7 mouse cellular contexts compared by ENCODE assay signal in the genomic region with DNA sequence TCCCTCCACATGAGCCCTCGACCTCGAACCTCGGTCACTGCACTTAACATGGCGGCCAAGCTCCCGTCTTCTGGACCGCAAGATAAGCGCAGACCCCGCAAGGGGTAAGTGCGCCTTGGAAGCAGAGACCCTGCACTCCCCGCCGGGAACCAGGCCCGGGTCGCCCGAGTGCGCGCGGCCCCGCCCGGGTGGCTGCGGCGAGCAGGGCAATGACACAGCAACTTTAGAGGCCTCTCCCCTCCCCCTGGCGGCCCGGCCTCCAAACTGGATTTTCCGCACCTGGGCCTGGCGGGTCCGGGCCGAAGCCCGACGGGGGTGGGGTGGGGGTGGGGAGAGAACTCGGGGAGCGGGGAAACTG. TPM values are rescaled to one million over a fixed set of nuclear protein-coding genes. Genes with fewer than 3 reads are reported as not detected.
DNase-seq lines count a peak whose midpoint lies in the region; ATAC-seq and TF ChIP-seq lines count a peak whose summit lies in the region.

No protein-coding gene starts in this region.

- no peak for TF ChIP-seq CTCF in cerebellum, adult 2 months (IDR thresholded peaks at IDR 0.05; ENCODE audit: borderline replicate concordance, insufficient read depth, low read depth, low read length)

- peak; percentile 56 for DNase-seq in WW6 (ENCODE audit: low read depth, low spot score)
- DNase-seq in cerebellum, adult 2 months = peak; percentile 86 to 87
- peak; percentile 63 to 65 for DNase-seq in frontal cortex, postnatal 14 days (ENCODE audit: low spot score in 2 of 2)
- peak; percentile 54 for DNase-seq in hindbrain, embryonic 14.5 days (ENCODE audit: low spot score)
- DNase-seq in left cerebral cortex, postnatal 10 days (ENCODE audit: extremely low spot score in 1 of 2, low spot score in 2 of 2) = peak; percentile 66 to 92
- DNase-seq in spleen, postnatal 36 days (ENCODE audit: low spot score in 2 of 2) = peak; percentile 80 to 85

- no peaks in the 10 kb centered on the region for H3K27me3 ChIP-seq in cerebellum, adult 2 months (ENCODE audit: control insufficient read depth, insufficient read depth, low read length)
- H3K27me3 ChIP-seq in hindbrain, embryonic 14.5 days (ENCODE audit: control insufficient read depth, insufficient read depth, low read length) = no peaks in the 10 kb centered on the region
- no peaks in the 10 kb centered on the region for H3K27me3 ChIP-seq in megakaryocyte, embryonic 14.5 days (replicated peaks)

- no peak; the same call in 1 of the 2 replicates for ATAC-seq in hindbrain, embryonic 14.5 days (ENCODE audit: low FRiP score)

- under 1% methylated on average over 31 of the region's 31 CpGs for WGBS in cerebellum, adult 2 months
- 0% methylated on average over 31 of the region's 31 CpGs for WGBS in hindbrain, embryonic 14.5 days

- H3K4me1 ChIP-seq in cerebellum, adult 2 months (ENCODE audit: control insufficient read depth, insufficient read depth, low read length) = peaks cover 3% of the 10 kb centered on the region; the same call in 1 of the 2 replicates
- H3K4me1 ChIP-seq in hindbrain, embryonic 14.5 days (replicated peaks; ENCODE audit: control insufficient read depth, insufficient read depth, low read length) = peaks cover 27% of the 10 kb centered on the region
- H3K4me1 ChIP-seq in megakaryocyte, embryonic 14.5 days = peaks cover 47% of the 10 kb centered on the region

- peak overlapping the region; percentile 90 for H3K9ac ChIP-seq in hindbrain, embryonic 14.5 days

- H3K4me3 ChIP-seq in cerebellum, adult 2 months (replicated peaks; ENCODE audit: insufficient read depth, low read depth, low read length) = peak overlapping the region; percentile 93
- H3K4me3 ChIP-seq in hindbrain, embryonic 14.5 days (replicated peaks; ENCODE audit: low read length) = peak overlapping the region; percentile 88
- H3K4me3 ChIP-seq in megakaryocyte, embryonic 14.5 days (replicated peaks) = peak overlapping the region; percentile 96

- peak overlapping the region; percentile 100 for H3K27ac ChIP-seq in cerebellum, adult 2 months (ENCODE audit: insufficient read depth, low read length)
- peak overlapping the region; percentile 100 for H3K27ac ChIP-seq in hindbrain, embryonic 14.5 days

- H3K4me2 ChIP-seq in hindbrain, embryonic 14.5 days (replicated peaks) = peak overlapping the region; percentile 94

- peaks cover 31% of the 10 kb centered on the region for H3K36me3 ChIP-seq in hindbrain, embryonic 14.5 days (replicated peaks; ENCODE audit: control insufficient read depth, insufficient read depth)
- H3K36me3 ChIP-seq in megakaryocyte, embryonic 14.5 days (replicated peaks; ENCODE audit: low read length) = peaks cover 50% of the 10 kb centered on the region

- TF ChIP-seq POLR2A in cerebellum, adult 2 months (IDR thresholded peaks at IDR 0.05; ENCODE audit: borderline replicate concordance, insufficient read depth, low read length) = no peak

- no peaks in the 10 kb centered on the region for H3K9me3 ChIP-seq in hindbrain, embryonic 14.5 days (ENCODE audit: control insufficient read depth, low read length)
- H3K9me3 ChIP-seq in megakaryocyte, embryonic 14.5 days = no peaks in the 10 kb centered on the region

- intact Hi-C loops in left cerebral cortex, postnatal 10 days (cut with DNase I) = no loop called here

RNA-seq across cellular contexts. Expression of a gene that starts 1.5 kb away (rescaled TPM):
- polyA plus RNA-seq in cerebellum, adult 2 months (2012; rRNA removed) = 13.2 and 13.6 TPM in 2 replicates
- 19.2 and 20.2 TPM in 2 replicates for polyA plus RNA-seq in hindbrain, embryonic 14.5 days (2014; fragmentation: Nextera tagmentation; extraction: Ambion mirVana)
- total RNA-seq in left cerebral cortex, postnatal 10 days (2021) = 10 to 100 TPM; 26.6 to 27.7 TPM
- polyA plus RNA-seq in megakaryocyte, embryonic 14.5 days (2012; ENCODE audit: insufficient read depth, low replicate concordance) = 19.3 and 32.1 TPM in 2 replicates

RNA-seq across cellular contexts. Expression of a gene that starts 1.6 kb away (rescaled TPM):
- polyA plus RNA-seq in cerebellum, adult 2 months (2012; rRNA removed) = 188 and 209 TPM in 2 replicates
- 133 and 136 TPM in 2 replicates for polyA plus RNA-seq in hindbrain, embryonic 14.5 days (2014; fragmentation: Nextera tagmentation; extraction: Ambion mirVana)
- total RNA-seq in left cerebral cortex, postnatal 10 days (2021) = 100 to 1,000 TPM; 266 to 271 TPM
- polyA plus RNA-seq in megakaryocyte, embryonic 14.5 days (2012; ENCODE audit: insufficient read depth, low replicate concordance) = 174 and 242 TPM in 2 replicates

RNA-seq across cellular contexts. Expression of a gene that starts 22.3 kb away (rescaled TPM):
- 0.35 and 0.52 TPM in 2 replicates for polyA plus RNA-seq in cerebellum, adult 2 months (2012; rRNA removed)
- polyA plus RNA-seq in hindbrain, embryonic 14.5 days (2014; fragmentation: Nextera tagmentation; extraction: Ambion mirVana) = 0.16 TPM in 1 of 2 replicates, not detected in the other
- 1 to 10 TPM in 1 of 2 experiments, under 1 TPM in 1; 0.99 to 1.4 TPM for total RNA-seq in left cerebral cortex, postnatal 10 days (2021)
- polyA plus RNA-seq in megakaryocyte, embryonic 14.5 days (2012; ENCODE audit: insufficient read depth, low replicate concordance) = 1.5 TPM in 1 of 2 replicates, not detected in the other

RNA-seq across cellular contexts. Expression of a gene that starts 28.7 kb away (rescaled TPM):
- 0.25 and 0.34 TPM in 2 replicates for polyA plus RNA-seq in cerebellum, adult 2 months (2012; rRNA removed)
- polyA plus RNA-seq in hindbrain, embryonic 14.5 days (2014; fragmentation: Nextera tagmentation; extraction: Ambion mirVana) = 0.29 TPM in 1 of 2 replicates, not detected in the other
- total RNA-seq in left cerebral cortex, postnatal 10 days (2021) = under 1 TPM in 1 of 2 experiments, not detected in 1; 0.55 TPM
- 9.5 and 12.1 TPM in 2 replicates for polyA plus RNA-seq in megakaryocyte, embryonic 14.5 days (2012; ENCODE audit: insufficient read depth, low replicate concordance)

RNA-seq across cellular contexts. Expression of a gene that starts 32.1 kb away (rescaled TPM):
- polyA plus RNA-seq in cerebellum, adult 2 months (2012; rRNA removed) = 1.8 and 3.0 TPM in 2 replicates
- 0.72 and 0.76 TPM in 2 replicates for polyA plus RNA-seq in hindbrain, embryonic 14.5 days (2014; fragmentation: Nextera tagmentation; extraction: Ambion mirVana)
- total RNA-seq in left cerebral cortex, postnatal 10 days (2021) = 1 to 10 TPM; 1.2 to 1.8 TPM
- polyA plus RNA-seq in megakaryocyte, embryonic 14.5 days (2012; ENCODE audit: insufficient read depth, low replicate concordance) = 1.1 TPM in 1 of 2 replicates, not detected in the other
